Mouse (Mus musculus): Measurements from ENCODE around the gene Atp2a2. TPM values are rescaled to one million over a fixed set of nuclear protein-coding genes. Genes with fewer than 3 reads are reported as not detected.

Atp2a2 gene
- polyA plus RNA-seq, 1 experiment = 55.9 TPM

DNA sequence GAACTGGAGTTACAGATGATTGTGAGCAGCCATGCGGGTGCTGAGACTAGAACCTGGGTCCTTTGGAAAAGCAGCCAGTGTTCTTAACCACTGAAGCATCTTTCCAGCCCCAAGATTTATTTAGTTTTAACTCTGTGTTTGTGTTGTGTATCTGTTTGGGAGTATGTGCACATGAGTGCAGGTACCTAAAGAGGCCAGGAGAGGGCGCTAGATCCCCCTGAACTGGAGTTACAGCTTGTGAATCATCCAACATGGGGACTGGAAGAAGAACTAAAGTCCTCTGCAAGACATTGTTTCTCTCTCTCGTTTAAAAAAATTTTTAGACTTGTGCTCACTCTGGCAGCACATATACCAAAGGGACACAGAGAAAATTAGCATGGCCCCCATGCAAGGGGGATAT lies 4.4 kb upstream of the Atp2a2 start:
- no peak overlapping the region for H3K4me3 ChIP-seq (ENCODE audit: control insufficient read depth, low read depth, low read length)
- H3K36me3 ChIP-seq (ENCODE audit: control insufficient read depth, insufficient read depth, low read length) = no peaks in the 10 kb centered on the region
- no peak overlapping the region for H3K27ac ChIP-seq (ENCODE audit: control insufficient read depth, insufficient read depth, low read depth, low read length)
- H3K27me3 ChIP-seq (ENCODE audit: control insufficient read depth, insufficient read depth, low read length) = no peaks in the 10 kb centered on the region
- TF ChIP-seq POLR2A (IDR thresholded peaks at IDR 0.05; ENCODE audit: control insufficient read depth, low read depth, low read length) (no peak), CTCF (IDR thresholded peaks at IDR 0.05; ENCODE audit: control insufficient read depth, insufficient read depth, insufficient replicate concordance, low read depth, low read length) (no peak)
- H3K4me1 ChIP-seq (ENCODE audit: control insufficient read depth, insufficient read depth, low read length) = peaks cover 17% of the 10 kb centered on the region

GRCm38 (mm10) chr5:122505554-122505953 lies 3.5 kb upstream of the Atp2a2 start:
- H3K4me1 ChIP-seq (ENCODE audit: control insufficient read depth, insufficient read depth, low read length) = peaks cover 10% of the 10 kb centered on the region
- no peak overlapping the region for H3K4me3 ChIP-seq (ENCODE audit: control insufficient read depth, low read depth, low read length)
- H3K36me3 ChIP-seq (ENCODE audit: control insufficient read depth, insufficient read depth, low read length) = no peaks in the 10 kb centered on the region
- no peaks in the 10 kb centered on the region for H3K27me3 ChIP-seq (ENCODE audit: control insufficient read depth, insufficient read depth, low read length)
- no peak overlapping the region for H3K27ac ChIP-seq (ENCODE audit: control insufficient read depth, insufficient read depth, low read depth, low read length)
- TF ChIP-seq POLR2A (IDR thresholded peaks at IDR 0.05; ENCODE audit: control insufficient read depth, low read depth, low read length) (no peak), CTCF (IDR thresholded peaks at IDR 0.05; ENCODE audit: control insufficient read depth, insufficient read depth, insufficient replicate concordance, low read depth, low read length) (no peak)

DNA sequence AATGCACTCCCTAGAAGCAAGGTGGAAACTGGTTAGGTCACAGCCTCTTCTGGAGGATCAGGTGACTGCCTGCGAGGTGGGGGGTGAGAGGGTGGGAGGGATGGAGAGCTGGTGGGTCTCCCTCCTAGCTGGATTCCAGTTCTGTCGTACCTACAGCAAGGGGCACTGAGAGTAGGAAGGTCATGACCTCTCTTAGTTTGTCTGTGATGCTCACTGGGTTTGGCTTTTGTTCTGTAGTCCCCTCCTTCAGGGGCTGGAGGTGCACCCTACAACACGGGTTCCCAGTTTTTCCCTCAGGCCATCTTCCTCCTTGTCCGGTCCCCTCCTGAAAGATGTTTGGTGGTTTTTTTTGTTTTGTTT lies 1.7 kb upstream of the Atp2a2 start:
- Histone ChIP-seq H3K4me1 (ENCODE audit: control insufficient read depth, insufficient read depth, low read length) (peaks cover 7% of the 10 kb centered on the region), H3K4me3 (ENCODE audit: control insufficient read depth, low read depth, low read length) (no peak overlapping the region), H3K27ac (ENCODE audit: control insufficient read depth, insufficient read depth, low read depth, low read length) (no peak overlapping the region), H3K27me3 (ENCODE audit: control insufficient read depth, insufficient read depth, low read length) (no peaks in the 10 kb centered on the region), H3K36me3 (ENCODE audit: control insufficient read depth, insufficient read depth, low read length) (no peaks in the 10 kb centered on the region)
- TF ChIP-seq CTCF (IDR thresholded peaks at IDR 0.05; ENCODE audit: control insufficient read depth, insufficient read depth, insufficient replicate concordance, low read depth, low read length) = no peak
- TF ChIP-seq POLR2A (IDR thresholded peaks at IDR 0.05; ENCODE audit: control insufficient read depth, low read depth, low read length) = no peak

- TF ChIP-seq POLR2A (IDR thresholded peaks at IDR 0.05; ENCODE audit: control insufficient read depth, low read depth, low read length) (no peak), CTCF (IDR thresholded peaks at IDR 0.05; ENCODE audit: control insufficient read depth, insufficient read depth, insufficient replicate concordance, low read depth, low read length) (no peak)
- Histone ChIP-seq H3K27me3 (ENCODE audit: control insufficient read depth, insufficient read depth, low read length) (no peaks in the 10 kb centered on the region), H3K27ac (ENCODE audit: control insufficient read depth, insufficient read depth, low read depth, low read length) (peak overlapping the region; percentile 92), H3K36me3 (ENCODE audit: control insufficient read depth, insufficient read depth, low read length) (no peaks in the 10 kb centered on the region), H3K4me1 (ENCODE audit: control insufficient read depth, insufficient read depth, low read length) (peaks cover 7% of the 10 kb centered on the region), H3K4me3 (ENCODE audit: control insufficient read depth, low read depth, low read length) (peak overlapping the region; percentile 98)
These were observed 1.2 kb upstream of the Atp2a2 start for GRCm38 (mm10) chr5:122503015-122503759.

GRCm38 (mm10) chr5:122501101-122502076 lies 636 bp downstream of the Atp2a2 start:
- Histone ChIP-seq H3K36me3 (ENCODE audit: control insufficient read depth, insufficient read depth, low read length) (no peaks in the 10 kb centered on the region), H3K4me1 (ENCODE audit: control insufficient read depth, insufficient read depth, low read length) (peaks cover 7% of the 10 kb centered on the region)
- TF ChIP-seq POLR2A (IDR thresholded peaks at IDR 0.05; ENCODE audit: control insufficient read depth, low read depth, low read length) = no peak
- TF ChIP-seq CTCF (IDR thresholded peaks at IDR 0.05; ENCODE audit: control insufficient read depth, insufficient read depth, insufficient replicate concordance, low read depth, low read length) = no peak

GRCm38 (mm10) chr5:122500563-122500962 lies 1.5 kb downstream of the Atp2a2 start:
- Histone ChIP-seq H3K27me3 (ENCODE audit: control insufficient read depth, insufficient read depth, low read length) (no peaks in the 10 kb centered on the region), H3K27ac (ENCODE audit: control insufficient read depth, insufficient read depth, low read depth, low read length) (no peak overlapping the region), H3K4me1 (ENCODE audit: control insufficient read depth, insufficient read depth, low read length) (peaks cover 7% of the 10 kb centered on the region), H3K4me3 (ENCODE audit: control insufficient read depth, low read depth, low read length) (peak overlapping the region; percentile 94; the same call in 1 of the 2 replicates), H3K36me3 (ENCODE audit: control insufficient read depth, insufficient read depth, low read length) (no peaks in the 10 kb centered on the region)
- TF ChIP-seq CTCF (IDR thresholded peaks at IDR 0.05; ENCODE audit: control insufficient read depth, insufficient read depth, insufficient replicate concordance, low read depth, low read length) = no peak
- TF ChIP-seq POLR2A (IDR thresholded peaks at IDR 0.05; ENCODE audit: control insufficient read depth, low read depth, low read length) = no peak

More at GRCm38 (mm10) chr5:122501101-122502076, 636 bp downstream of the Atp2a2 start:
- H3K27ac ChIP-seq (ENCODE audit: control insufficient read depth, insufficient read depth, low read depth, low read length) = peak overlapping the region; percentile 93
- peak overlapping the region; percentile 94 for H3K4me3 ChIP-seq (ENCODE audit: control insufficient read depth, low read depth, low read length)
- no peaks in the 10 kb centered on the region for H3K27me3 ChIP-seq (ENCODE audit: control insufficient read depth, insufficient read depth, low read length)

DNA sequence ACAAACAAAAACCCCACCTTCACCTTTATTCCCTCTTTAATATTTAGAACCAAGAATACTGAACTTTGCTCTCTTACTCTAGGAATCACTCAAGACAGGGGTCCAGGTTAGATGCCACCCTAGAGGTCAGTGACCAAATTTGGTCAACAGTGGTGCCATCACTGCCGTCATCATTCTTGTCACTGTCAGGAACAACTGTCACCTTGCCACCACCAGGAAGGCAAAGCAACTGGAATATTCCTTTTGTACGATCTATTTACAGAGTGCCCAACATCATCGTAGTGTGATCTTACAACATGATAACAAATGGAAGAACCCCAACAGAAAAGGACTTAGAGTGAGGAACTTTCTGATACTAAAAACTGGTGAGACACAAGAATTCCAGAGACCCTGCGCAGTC lies 1.9 kb downstream of the Atp2a2 start:
- TF ChIP-seq CTCF (IDR thresholded peaks at IDR 0.05; ENCODE audit: control insufficient read depth, insufficient read depth, insufficient replicate concordance, low read depth, low read length) (no peak), POLR2A (IDR thresholded peaks at IDR 0.05; ENCODE audit: control insufficient read depth, low read depth, low read length) (no peak)
- H3K36me3 ChIP-seq (ENCODE audit: control insufficient read depth, insufficient read depth, low read length) = no peaks in the 10 kb centered on the region

More for the DNA sequence above, 1.9 kb downstream of the Atp2a2 start:
- Histone ChIP-seq H3K27me3 (ENCODE audit: control insufficient read depth, insufficient read depth, low read length) (no peaks in the 10 kb centered on the region), H3K27ac (ENCODE audit: control insufficient read depth, insufficient read depth, low read depth, low read length) (no peak overlapping the region), H3K4me3 (ENCODE audit: control insufficient read depth, low read depth, low read length) (no peak overlapping the region), H3K4me1 (ENCODE audit: control insufficient read depth, insufficient read depth, low read length) (peaks cover 7% of the 10 kb centered on the region)
